Mouse (Mus musculus): Measurements from ENCODE around the gene Il33. TPM values are rescaled to one million over a fixed set of nuclear protein-coding genes. Genes with fewer than 3 reads are reported as not detected.

The Il33 gene
- polyA plus RNA-seq, 2 experiments = 0.45 to 1.1 TPM

DNA sequence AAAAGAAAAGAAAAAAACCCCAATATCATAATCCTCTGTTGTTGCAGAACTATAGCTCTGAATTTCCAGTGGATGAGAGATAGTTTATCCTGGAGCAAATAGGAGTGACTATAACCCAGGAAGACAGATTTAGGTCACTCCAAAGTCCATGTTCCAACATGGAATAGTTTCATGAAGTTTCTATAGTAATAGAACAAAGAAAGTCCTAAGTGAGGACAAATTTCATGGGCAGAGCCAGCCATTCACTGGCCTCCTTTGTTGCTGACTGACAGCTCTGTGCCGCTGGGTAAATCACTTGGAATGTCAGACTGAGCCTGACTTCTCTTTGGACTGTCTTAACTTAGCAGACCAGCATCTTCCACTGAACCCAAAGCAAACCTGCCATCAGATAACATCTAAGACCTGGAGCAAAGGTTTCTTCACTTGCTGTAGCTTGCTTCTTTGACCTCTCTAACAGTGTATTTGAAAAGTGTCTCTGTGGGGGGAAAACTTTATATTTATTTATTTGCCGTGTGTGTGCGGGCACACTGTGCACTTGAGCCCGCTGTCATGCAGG, 31.1 kb upstream of the Il33 start:
- ATAC-seq (ENCODE audit: insufficient read depth) = no peak
- H3K4me2 ChIP-seq (ENCODE audit: low read depth) = no peak overlapping the region
- no peaks in the 10 kb centered on the region for H3K27me3 ChIP-seq (ENCODE audit: control insufficient read depth, insufficient read depth, low read length)
- H3K36me3 ChIP-seq (replicated peaks; ENCODE audit: control insufficient read depth, insufficient read depth, low read depth) = no peaks in the 10 kb centered on the region
- TF ChIP-seq EP300 (IDR thresholded peaks at IDR 0.05; ENCODE audit: low read depth) = no peak
- TF ChIP-seq CTCF (IDR thresholded peaks at IDR 0.05; ENCODE audit: low read depth) = no peak
- no peaks in the 10 kb centered on the region for H3K4me1 ChIP-seq (replicated peaks; ENCODE audit: control insufficient read depth in 2 of 2, insufficient read depth in 2 of 2, low read length in 1 of 2)
- WGBS (ENCODE audit: insufficient replicate concordance) = 73% methylated on average over 4 of the region's 4 CpGs
- DNase-seq (ENCODE audit: low read depth in 3 of 3, low spot score in 3 of 3) = no peak
- no peak overlapping the region for H3K9ac ChIP-seq (replicated peaks)
- H3K9me3 ChIP-seq (ENCODE audit: control insufficient read depth, low read length) = no peaks in the 10 kb centered on the region
- no peak overlapping the region for H3K4me3 ChIP-seq (ENCODE audit: insufficient read depth in 1 of 2, low read depth in 2 of 2, low read length in 2 of 2)
- H3K27ac ChIP-seq = no peak overlapping the region

DNA sequence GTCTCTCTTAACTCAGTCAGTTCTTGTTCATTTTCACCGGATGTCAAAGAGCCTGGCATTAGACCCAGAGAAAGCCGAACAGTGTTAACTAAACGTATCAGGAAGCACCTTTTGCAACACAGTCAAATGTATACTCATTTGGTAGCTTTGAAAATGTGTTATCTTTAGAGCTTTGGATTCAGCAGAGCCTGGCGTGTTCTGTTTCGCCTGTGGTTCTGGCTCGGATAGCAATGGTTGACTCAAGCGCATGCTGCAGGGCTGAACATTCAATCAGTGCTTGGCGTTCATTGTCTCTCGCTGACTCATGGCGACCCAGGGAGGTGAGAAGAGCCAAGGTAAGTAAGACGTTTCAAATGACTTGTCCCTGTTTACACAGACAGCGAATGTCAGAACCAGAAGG, 30.5 kb upstream of the Il33 start:
- WGBS (ENCODE audit: insufficient replicate concordance) = 70% methylated on average over 12 of the region's 12 CpGs
- Histone ChIP-seq H3K4me2 (ENCODE audit: low read depth) (no peak overlapping the region), H3K4me3 (ENCODE audit: insufficient read depth in 1 of 2, low read depth in 2 of 2, low read length in 2 of 2) (no peak overlapping the region), H3K9me3 (ENCODE audit: control insufficient read depth, low read length) (no peaks in the 10 kb centered on the region), H3K9ac (replicated peaks) (no peak overlapping the region), H3K27ac (no peak overlapping the region), H3K36me3 (replicated peaks; ENCODE audit: control insufficient read depth, insufficient read depth, low read depth) (no peaks in the 10 kb centered on the region), H3K4me1 (replicated peaks; ENCODE audit: control insufficient read depth in 2 of 2, insufficient read depth in 2 of 2, low read length in 1 of 2) (no peaks in the 10 kb centered on the region), H3K27me3 (ENCODE audit: control insufficient read depth, insufficient read depth, low read length) (no peaks in the 10 kb centered on the region)
- TF ChIP-seq EP300 (IDR thresholded peaks at IDR 0.05; ENCODE audit: low read depth) = no peak
- ATAC-seq (ENCODE audit: insufficient read depth) (no peak), DNase-seq (ENCODE audit: low read depth in 3 of 3, low spot score in 3 of 3) (no peak)

DNA sequence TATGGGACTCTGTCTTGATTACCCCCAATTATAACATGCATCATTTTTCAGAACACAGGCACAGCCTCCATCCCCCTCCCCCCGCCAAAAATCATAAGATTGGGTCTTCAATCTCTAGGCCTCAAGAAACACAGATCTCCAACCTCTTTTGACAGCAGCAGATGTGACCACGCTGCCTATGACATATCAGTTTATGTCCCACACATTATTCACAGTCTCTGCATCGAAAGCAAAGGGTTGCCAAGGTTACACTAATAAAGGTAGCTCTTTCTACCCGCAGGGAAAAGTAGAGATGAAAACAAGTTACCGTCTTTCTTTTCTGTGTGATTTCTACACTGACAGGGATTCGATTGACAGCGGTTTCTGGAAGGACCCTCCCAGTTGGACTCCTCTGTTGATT, 29.9 kb upstream of the Il33 start:
- Histone ChIP-seq H3K4me1 (replicated peaks; ENCODE audit: control insufficient read depth in 2 of 2, insufficient read depth in 2 of 2, low read length in 1 of 2) (no peaks in the 10 kb centered on the region), H3K4me3 (ENCODE audit: insufficient read depth in 1 of 2, low read depth in 2 of 2, low read length in 2 of 2) (no peak overlapping the region), H3K27me3 (ENCODE audit: control insufficient read depth, insufficient read depth, low read length) (no peaks in the 10 kb centered on the region), H3K36me3 (replicated peaks; ENCODE audit: control insufficient read depth, insufficient read depth, low read depth) (no peaks in the 10 kb centered on the region), H3K4me2 (ENCODE audit: low read depth) (no peak overlapping the region), H3K9ac (replicated peaks) (no peak overlapping the region), H3K27ac (no peak overlapping the region), H3K9me3 (ENCODE audit: control insufficient read depth, low read length) (no peaks in the 10 kb centered on the region)
- TF ChIP-seq CTCF (IDR thresholded peaks at IDR 0.05; ENCODE audit: low read depth) (no peak), EP300 (IDR thresholded peaks at IDR 0.05; ENCODE audit: low read depth) (no peak)
- DNase-seq (ENCODE audit: low read depth in 3 of 3, low spot score in 3 of 3) (no peak), ATAC-seq (ENCODE audit: insufficient read depth) (no peak)
- 61% methylated on average over 7 of the region's 7 CpGs for WGBS (ENCODE audit: insufficient replicate concordance)

DNA sequence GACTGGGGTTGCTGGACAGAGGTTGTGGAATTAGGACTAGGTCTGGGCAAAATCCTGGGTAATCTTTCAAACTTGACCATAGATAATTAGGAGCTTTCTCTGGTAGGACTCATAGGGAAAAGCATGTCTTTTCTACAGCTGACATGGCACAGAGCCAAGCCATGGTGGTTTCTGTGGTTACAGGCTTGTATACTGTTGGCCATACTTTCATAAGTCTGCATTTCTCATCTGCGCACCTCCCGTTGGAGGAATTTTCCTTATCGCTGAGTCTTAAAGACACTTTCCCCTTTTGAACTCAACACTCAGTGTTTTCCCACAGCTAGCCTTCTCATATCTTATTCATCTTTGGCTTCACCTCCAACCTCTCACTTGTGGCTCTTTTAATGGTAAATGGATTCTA, 24.6 kb upstream of the Il33 start:
- no peaks in the 10 kb centered on the region for H3K4me1 ChIP-seq (replicated peaks; ENCODE audit: control insufficient read depth in 2 of 2, insufficient read depth in 2 of 2, low read length in 1 of 2)
- no peak for ATAC-seq (ENCODE audit: insufficient read depth)
- no peaks in the 10 kb centered on the region for H3K27me3 ChIP-seq (ENCODE audit: control insufficient read depth, insufficient read depth, low read length)
- no peak for DNase-seq (ENCODE audit: low read depth in 3 of 3, low spot score in 3 of 3)
- no peaks in the 10 kb centered on the region for H3K36me3 ChIP-seq (replicated peaks; ENCODE audit: control insufficient read depth, insufficient read depth, low read depth)
- WGBS (ENCODE audit: insufficient replicate concordance) = 57% methylated on average over 3 of the region's 3 CpGs
- no peak overlapping the region for H3K9ac ChIP-seq (replicated peaks)
- no peak overlapping the region for H3K4me2 ChIP-seq (ENCODE audit: low read depth)
- H3K27ac ChIP-seq = no peak overlapping the region
- H3K9me3 ChIP-seq (ENCODE audit: control insufficient read depth, low read length) = no peaks in the 10 kb centered on the region
- no peak overlapping the region for H3K4me3 ChIP-seq (ENCODE audit: insufficient read depth in 1 of 2, low read depth in 2 of 2, low read length in 2 of 2)
- no peak for TF ChIP-seq EP300 (IDR thresholded peaks at IDR 0.05; ENCODE audit: low read depth)

DNA sequence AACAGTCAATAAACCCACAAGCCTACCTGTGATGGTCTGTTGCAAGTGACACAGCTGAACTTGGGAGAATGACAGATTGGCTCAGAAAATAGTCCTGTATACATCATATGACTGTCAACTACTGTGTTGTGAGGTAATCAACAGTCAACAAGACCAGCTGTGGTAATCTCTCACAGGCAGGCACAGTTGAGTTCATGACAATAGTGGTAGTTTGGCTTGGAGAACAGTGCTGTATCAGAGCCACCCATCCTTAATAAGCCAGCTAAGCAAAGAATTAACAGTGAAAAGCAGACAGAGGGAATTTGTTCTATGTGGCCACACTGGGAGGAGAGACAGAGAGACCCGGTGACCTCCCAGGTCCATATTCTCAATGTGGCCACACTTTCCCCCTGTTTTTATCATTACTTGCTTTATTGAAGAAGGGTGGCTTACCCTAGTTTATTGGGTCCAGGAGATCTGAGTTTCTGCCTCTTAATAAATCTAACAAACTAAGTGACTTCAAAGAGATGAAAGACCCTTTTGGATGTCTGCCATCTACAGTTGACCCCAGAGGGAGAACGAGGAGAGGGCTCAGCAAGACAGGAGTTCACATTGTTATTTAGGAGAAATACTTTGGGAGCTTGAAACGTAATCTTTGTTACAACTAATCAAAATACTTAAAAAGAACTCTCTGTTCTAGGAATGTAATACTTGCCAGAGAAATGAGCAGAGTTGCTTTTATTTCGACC, 22.4 kb upstream of the Il33 start:
- H3K4me1 ChIP-seq (replicated peaks; ENCODE audit: control insufficient read depth in 2 of 2, insufficient read depth in 2 of 2, low read length in 1 of 2) = no peaks in the 10 kb centered on the region
- WGBS (ENCODE audit: insufficient replicate concordance) = 53% methylated on average over 4 of the region's 4 CpGs
- H3K27ac ChIP-seq = no peak overlapping the region
- no peak overlapping the region for H3K9ac ChIP-seq (replicated peaks)
- no peaks in the 10 kb centered on the region for H3K36me3 ChIP-seq (replicated peaks; ENCODE audit: control insufficient read depth, insufficient read depth, low read depth)
- no peaks in the 10 kb centered on the region for H3K9me3 ChIP-seq (ENCODE audit: control insufficient read depth, low read length)
- no peaks in the 10 kb centered on the region for H3K27me3 ChIP-seq (ENCODE audit: control insufficient read depth, insufficient read depth, low read length)
- TF ChIP-seq CTCF (IDR thresholded peaks at IDR 0.05; ENCODE audit: low read depth) = no peak
- no peak for TF ChIP-seq EP300 (IDR thresholded peaks at IDR 0.05; ENCODE audit: low read depth)
- DNase-seq (ENCODE audit: low read depth in 3 of 3, low spot score in 3 of 3) = no peak
- H3K4me2 ChIP-seq (ENCODE audit: low read depth) = no peak overlapping the region
- no peak overlapping the region for H3K4me3 ChIP-seq (ENCODE audit: insufficient read depth in 1 of 2, low read depth in 2 of 2, low read length in 2 of 2)
- ATAC-seq (ENCODE audit: insufficient read depth) = no peak
